Mouse (Mus musculus): ENCODE measurements at regions not wholly inside any gene's neighbourhood (a gene's known extent, or its start where the extent isn't known, plus 50 kb on each side); places are given as distances from the start of the nearest gene placed in this dataset.

- DNase-seq = no peak
These were observed 90.2 kb upstream of the Ufm1 start for GRCm38 (mm10) chr3:53953801-53954200.

- no peak for DNase-seq
These were observed 76.1 kb upstream of the Ufm1 start for GRCm38 (mm10) chr3:53939684-53940189.

- no peak for DNase-seq
These were observed 68.1 kb upstream of the Ufm1 start for GRCm38 (mm10) chr3:53931745-53932144.

GRCm38 (mm10) chr3:53919941-53920340 lies 56.3 kb upstream of the Ufm1 start:
- no peak for DNase-seq

GRCm38 (mm10) chr3:53919541-53919940 lies 55.9 kb upstream of the Ufm1 start:
- DNase-seq = no peak

GRCm38 (mm10) chr3:53917960-53918359 lies 54.3 kb upstream of the Ufm1 start:
- DNase-seq = no peak

- no peak for DNase-seq
These were observed 50.5 kb upstream of the Ufm1 start for GRCm38 (mm10) chr3:53913984-53914669.
